Mouse (Mus musculus) stomach, postnatal 0 days (tissue): ENCODE measurements around the gene Tab1.

Source experiments
- CTCF ChIP-seq: IDR thresholded peaks from 2 replicates; pipeline ENCODE4 v1.5.1; 2016; ENCODE audit warnings: antibody characterized with exemption, low read depth, mild to moderate bottlenecking, moderate library complexity
- EP300 ChIP-seq: optimal IDR thresholded peaks from 2 replicates; pipeline ENCODE3; 2016; ENCODE audit warnings: antibody characterized with exemption

DNA sequence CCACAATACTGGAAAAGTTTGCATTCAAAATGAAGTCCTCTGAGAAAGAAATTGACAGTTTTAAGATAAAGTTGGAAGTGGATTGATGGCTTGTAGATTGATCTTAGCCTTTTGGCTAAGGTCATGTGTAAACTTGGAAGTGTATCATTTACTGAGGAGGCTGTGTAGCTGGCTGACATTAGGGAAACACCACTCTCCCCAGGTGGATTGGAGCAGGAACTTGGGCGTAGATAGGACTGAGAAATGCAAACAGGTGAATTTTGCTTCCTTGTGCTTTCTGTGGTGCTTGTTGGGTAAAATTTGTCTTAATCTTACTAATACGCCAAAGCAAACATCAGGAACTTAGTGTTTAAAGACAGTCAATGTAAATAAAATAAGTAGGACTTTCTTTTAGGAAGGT lies 7.4 kb downstream of the Tab1 start:
- TF ChIP-seq CTCF, result no peak
- no peak for TF ChIP-seq EP300
